Mouse (Mus musculus): ENCODE measurements at regions not wholly inside any gene's neighbourhood (a gene's known extent, or its start where the extent isn't known, plus 50 kb on each side); places are given as distances from the start of the nearest gene placed in this dataset.
"Not testable (repeated sequence)": the region's sequence is repeated elsewhere in the genome, so short reads cannot be mapped to it uniquely, and the experiment has no call there.

DNA sequence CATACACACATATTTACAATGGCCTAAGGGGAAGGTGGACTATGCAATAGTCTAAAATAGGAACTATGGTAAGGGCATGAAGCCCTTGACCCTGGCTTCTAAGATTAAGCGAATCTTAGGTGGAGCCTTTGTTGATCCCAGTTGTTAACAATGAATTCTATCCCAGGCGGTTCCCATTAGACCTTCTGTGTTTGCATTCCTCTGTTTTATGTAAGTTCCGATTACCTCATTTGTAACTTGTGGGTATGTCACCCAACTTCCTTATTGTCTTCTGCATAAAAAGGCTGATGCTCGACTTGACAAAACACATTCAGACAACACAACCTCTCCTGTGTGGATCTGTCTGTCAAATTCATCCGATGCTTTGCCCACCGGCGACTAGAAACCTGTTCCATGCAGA, 335.6 kb downstream of the Gm11232 start:
- not testable (repeated sequence) for DNase-seq (ENCODE audit: low read depth, low spot score)

DNA sequence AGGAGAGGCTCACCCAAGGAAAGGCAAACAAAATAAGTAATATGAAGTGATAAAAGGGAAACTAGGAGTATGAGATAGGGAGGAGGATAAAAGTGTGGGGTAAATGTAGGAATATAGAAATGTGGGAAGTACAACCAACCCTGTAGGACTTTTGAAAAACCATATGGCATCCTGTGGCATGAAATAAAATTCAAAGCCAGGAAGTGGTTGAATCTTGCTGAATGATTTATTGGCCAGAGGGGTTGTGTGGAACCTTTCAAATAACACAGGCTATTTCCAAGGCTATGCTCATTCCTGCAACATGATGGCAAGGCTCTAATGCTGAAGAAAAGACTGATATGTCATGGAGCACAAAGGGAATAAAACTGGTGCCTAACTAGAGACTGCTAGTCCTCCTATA, 347.9 kb downstream of the Gm11232 start:
- no peak for DNase-seq (ENCODE audit: low read depth, low spot score)

DNA sequence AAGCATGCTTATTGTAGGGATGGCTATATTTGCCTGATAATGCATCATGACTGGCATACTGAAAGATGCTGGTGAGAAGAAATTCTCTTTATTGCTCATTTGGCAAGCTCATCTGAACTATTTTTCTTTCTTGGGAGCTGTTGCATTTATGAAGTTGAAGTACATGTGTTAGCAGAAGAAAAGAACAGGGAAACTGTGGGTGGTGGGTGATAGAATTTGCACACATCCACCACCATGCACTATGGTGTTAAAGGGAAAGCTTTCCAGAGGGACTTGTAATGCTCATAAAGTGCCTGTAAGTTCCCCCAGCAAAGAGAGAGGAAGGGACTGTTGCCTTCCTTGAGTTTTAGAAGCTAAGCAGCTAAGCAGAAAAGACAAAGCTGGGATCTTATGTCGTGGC, 367.3 kb downstream of the Gm11232 start:
- no peak for DNase-seq (ENCODE audit: low read depth, low spot score)

DNA sequence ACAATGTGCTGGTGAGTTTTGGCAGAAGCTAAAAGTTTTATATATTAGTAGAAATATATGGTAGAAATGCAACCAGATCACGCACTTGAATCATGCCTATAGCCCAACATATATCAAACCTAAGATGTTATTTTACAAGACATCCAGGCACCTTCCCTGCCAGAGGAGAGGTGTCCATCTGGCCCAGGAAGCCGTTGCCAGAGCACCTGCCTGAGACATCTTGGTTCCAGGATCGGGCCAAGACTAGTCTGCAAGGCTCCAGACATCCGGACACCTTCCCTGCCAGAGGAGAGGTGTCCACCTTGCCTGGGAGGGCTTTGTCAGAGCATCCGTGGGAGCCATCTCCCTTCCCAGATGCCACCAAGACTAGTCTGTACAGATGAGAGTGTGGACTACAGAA, 388.5 kb downstream of the Gm11232 start:
- DNase-seq (ENCODE audit: low read depth, low spot score), result no peak

DNA sequence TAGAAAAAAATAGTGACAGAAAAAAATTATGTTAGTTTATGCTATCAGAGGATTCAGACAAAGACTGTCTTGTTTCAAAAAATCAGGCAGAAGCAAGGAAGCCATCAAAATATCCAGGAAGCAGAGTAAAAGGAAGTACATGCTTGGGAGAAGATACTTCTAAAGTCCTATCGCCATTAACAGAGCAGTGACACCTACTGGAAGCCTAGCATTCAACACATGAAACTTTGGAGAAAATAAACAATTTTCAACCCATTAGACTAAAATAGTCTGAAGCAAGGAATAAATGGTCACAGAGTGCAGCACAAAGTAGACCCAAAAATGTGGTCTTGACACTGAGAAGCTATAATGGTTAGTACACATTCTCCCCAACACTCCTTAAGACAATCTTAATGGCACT, 394.0 kb downstream of the Gm11232 start:
- peak; percentile 10 for DNase-seq (ENCODE audit: low read depth, low spot score)

GRCm38 (mm10) chr4:71357626-71358025, 400.1 kb downstream of the Gm11232 start:
- DNase-seq (ENCODE audit: low read depth, low spot score), result no peak

DNA sequence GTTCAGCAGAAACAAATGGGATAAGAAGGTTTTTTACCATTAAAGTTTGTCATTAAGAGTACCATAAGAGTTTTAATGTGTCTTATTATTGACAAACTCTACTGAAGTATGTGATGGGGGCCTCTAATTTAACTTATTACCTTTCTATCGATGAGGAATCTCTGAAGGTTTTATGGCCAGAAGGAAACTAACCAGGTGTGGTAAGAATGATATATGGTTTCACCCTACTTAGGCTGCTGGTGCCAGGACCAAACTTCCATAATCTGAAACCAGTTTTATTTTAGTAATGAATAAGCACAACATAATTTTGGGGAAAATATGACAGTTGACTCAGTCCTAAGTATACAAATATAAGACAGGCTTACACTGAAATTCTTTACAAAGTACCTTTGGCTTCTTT, 401.1 kb downstream of the Gm11232 start:
- no peak for DNase-seq (ENCODE audit: low read depth, low spot score)

- DNase-seq (ENCODE audit: low read depth, low spot score), result no peak
Observed at GRCm38 (mm10) chr4:71356310-71356709, 401.5 kb downstream of the Gm11232 start.

- no peak for DNase-seq (ENCODE audit: low read depth, low spot score)
Observed at GRCm38 (mm10) chr4:71351880-71352279, 405.9 kb downstream of the Gm11232 start.

GRCm38 (mm10) chr4:71343068-71343467, 414.7 kb downstream of the Gm11232 start:
- DNase-seq (ENCODE audit: low read depth, low spot score), result no peak

- peak; percentile 31 for DNase-seq (ENCODE audit: low read depth, low spot score)
Observed at GRCm38 (mm10) chr4:71338582-71338981, 419.2 kb downstream of the Gm11232 start.

GRCm38 (mm10) chr4:71332672-71333071, 425.1 kb downstream of the Gm11232 start:
- no peak for DNase-seq (ENCODE audit: low read depth, low spot score)

DNA sequence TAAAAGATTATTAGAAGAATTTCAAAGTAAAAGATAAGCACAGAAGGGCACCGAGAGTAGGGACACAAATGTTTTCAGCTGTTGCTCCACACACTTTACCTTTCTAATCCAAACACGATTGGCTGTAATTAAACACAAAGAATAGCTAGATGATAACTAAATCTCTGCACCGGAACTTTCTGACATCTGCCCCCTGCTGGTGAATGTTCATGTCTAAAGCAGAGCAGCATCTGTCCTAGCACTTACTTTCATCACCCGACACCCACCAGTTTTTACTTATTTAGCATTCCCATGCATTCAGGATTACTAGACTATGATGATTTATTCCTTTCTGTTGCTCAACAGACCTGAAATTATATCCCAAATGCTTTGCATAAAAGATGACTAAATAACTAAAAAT, 425.7 kb downstream of the Gm11232 start:
- DNase-seq (ENCODE audit: low read depth, low spot score), result peak; percentile 60

DNA sequence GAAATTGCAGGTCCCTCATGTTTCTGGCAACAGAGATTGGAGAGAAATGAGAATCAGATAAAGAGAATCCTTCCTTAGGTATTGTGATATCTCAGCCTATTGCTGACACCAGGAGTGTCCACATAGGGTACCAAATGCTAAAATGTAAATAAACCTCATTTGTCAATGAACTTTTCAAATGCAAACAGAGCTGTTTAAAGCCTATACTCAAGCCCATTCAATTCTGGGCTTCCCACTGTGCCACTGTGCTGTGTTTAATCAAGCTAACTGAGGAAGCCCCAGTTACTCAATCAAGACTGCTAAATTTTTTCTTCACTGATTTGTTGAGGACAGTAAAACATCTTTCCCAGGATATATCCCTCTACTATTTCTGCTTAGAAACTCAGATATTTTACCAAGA, 441.2 kb downstream of the Gm11232 start:
- DNase-seq (ENCODE audit: low read depth, low spot score), result no peak

GRCm38 (mm10) chr4:71307176-71307612, 450.6 kb downstream of the Gm11232 start:
- no peak for DNase-seq (ENCODE audit: low read depth, low spot score)

DNA sequence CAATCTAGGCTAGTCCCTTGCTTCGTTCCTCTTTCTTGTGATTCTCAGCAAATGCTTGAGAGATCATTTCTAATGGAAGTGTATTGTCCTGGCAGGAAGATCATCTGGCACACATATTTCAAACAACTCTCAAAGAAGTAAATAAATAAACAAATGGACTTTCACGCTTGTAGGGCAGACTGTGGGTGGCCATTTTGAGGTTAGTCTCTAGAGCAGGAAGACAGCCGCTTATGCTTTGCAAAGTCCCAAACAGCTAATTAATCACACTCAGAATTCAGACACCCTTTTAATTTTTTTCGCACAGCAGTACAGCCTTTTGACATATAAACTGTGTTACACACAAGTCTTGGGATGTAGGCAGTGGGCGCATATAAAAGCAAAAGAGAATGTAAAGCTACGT, 451.1 kb downstream of the Gm11232 start:
- DNase-seq (ENCODE audit: low read depth, low spot score), result no peak

GRCm38 (mm10) chr4:71295716-71296115, 462.0 kb downstream of the Gm11232 start:
- not testable (repeated sequence) for DNase-seq (ENCODE audit: low read depth, low spot score)

- peak; percentile 95 for DNase-seq (ENCODE audit: low read depth, low spot score)
Observed at GRCm38 (mm10) chr4:71291741-71292149, 466.0 kb downstream of the Gm11232 start.

DNA sequence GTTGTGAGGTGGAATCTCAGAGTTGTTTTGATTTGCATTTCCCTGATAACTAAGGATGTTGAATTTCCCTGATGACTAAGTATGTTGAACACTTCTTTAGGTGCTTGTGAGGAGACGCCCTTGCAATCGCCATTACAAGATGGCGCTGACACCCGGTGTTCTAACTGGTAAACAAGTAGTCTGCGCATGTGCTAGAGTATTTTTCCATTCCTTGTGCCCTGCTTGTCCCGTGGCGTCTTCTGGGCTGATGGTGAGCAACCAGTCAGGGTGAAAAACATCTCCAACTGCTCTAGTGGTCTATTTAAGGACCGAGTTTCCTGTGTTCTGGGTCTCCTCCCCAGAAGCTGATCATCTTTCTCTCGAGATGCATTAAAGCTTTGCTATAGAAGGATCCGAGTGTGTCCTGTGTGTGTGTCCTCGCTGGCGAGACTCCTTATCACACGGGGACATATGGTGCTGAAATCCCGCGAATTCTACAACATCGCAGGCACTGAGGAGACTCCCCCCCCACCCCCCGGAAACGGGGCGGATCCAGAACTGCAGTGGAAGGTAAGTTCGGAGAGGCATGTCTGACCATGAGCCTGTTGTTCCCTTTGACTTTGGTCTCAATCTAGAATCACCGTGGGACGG, 466.5 kb downstream of the Gm11232 start:
- peak; percentile 93 for DNase-seq (ENCODE audit: low read depth, low spot score)

- DNase-seq (ENCODE audit: low read depth, low spot score), result no peak
Observed at GRCm38 (mm10) chr4:71283147-71283546, 474.6 kb downstream of the Gm11232 start.

DNA sequence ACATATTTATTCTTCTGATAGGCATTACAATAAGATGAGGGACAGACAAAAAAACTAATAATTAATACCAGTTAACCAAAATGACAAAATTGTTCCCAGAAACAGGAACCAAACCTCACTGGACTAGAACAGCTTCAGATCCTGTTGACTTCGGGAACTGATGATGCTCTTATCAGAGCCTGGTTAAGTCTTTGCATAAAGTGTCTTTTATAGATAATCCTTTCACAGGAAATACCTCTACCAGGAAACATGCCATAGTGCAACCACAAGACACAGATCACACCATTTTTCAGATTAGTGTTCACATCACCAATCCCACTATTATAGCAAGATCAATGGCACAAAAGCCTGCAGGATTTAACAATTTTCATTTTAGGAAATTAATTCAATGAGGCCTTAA, 478.1 kb downstream of the Gm11232 start:
- no peak for DNase-seq (ENCODE audit: low read depth, low spot score)

- no peak for DNase-seq (ENCODE audit: low read depth, low spot score)
Observed at GRCm38 (mm10) chr4:71259897-71260296, 497.9 kb downstream of the Gm11232 start.

DNA sequence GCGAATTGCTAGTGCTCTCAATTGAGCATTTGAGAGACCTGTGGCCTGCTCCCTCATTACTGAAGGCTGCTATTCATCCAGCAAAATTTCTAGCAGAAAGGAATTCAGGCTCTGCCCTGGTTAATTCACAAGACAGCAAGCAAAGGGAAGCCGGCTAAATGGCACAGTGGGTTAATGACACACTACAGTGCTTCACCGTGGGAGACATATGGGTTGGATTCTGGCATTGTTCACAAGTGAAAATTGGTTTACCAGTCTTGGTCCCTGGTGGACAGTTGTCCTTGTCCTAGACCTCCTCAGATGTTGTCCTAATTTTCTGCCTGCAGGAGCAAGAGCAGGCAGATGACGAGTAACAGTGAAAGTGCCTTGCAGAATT, 527.3 kb downstream of the Gm11232 start:
- no peak for DNase-seq (ENCODE audit: low read depth, low spot score)
